Mouse (Mus musculus): ENCODE results near the gene Ahctf1. TPM values are rescaled to one million over a fixed set of nuclear protein-coding genes. Genes with fewer than 3 reads are reported as not detected.
"Not testable (repeated sequence)": the region's sequence is repeated elsewhere in the genome, so short reads cannot be mapped to it uniquely, and the experiment has no call there.

The Ahctf1 gene
- polyA plus RNA-seq, 1 experiment: 11.9 TPM

DNA sequence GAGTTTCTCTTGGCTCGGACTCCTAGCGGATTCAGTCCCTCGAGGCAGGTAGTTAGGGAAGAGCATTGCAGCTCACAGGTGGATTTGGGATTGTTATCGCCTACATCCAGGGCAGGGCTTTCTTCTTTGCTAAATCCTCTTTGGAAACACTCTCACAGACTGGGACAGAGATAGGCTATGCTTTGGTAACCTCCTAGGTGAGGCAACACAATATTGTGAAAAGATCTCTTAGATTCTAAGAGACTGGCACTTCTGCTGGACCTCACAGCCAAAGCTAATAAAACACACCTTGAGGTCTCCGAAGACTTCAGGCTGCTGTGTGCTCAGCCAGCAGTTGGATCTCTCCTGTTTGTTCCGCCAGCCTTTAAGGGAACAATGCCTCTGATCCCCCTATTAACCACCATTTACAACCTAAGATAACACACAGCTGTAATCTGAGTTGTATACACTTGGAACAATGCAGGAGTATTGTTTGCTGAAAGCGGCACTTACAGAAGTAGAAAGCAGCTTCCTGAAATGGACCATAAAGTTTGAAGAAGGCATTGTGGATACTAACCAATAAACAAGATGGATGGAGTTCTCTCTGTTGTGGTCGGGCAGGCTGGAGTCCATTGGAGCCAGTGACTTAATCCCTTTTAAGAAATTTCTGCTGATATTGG, 80.5 kb downstream of the Ahctf1 start:
- TF ChIP-seq FOSL1 (IDR thresholded peaks at IDR 0.05; ENCODE audit: insufficient read depth, low read length, poor library complexity, severe bottlenecking): no peak
- no peak for TF ChIP-seq MAX (IDR thresholded peaks at IDR 0.05)
- TF ChIP-seq MYOD1 (IDR thresholded peaks at IDR 0.05; ENCODE audit: control insufficient read depth, insufficient read length, low read depth): no peak
- TF ChIP-seq USF1 (IDR thresholded peaks at IDR 0.05; ENCODE audit: low read depth): no peak
- TF ChIP-seq CTCF (IDR thresholded peaks at IDR 0.05; ENCODE audit: control insufficient read depth, insufficient read depth, insufficient read length): no peak
- no peak for TF ChIP-seq CEBPB (IDR thresholded peaks at IDR 0.05; ENCODE audit: low read depth)
- TF ChIP-seq MYOG (IDR thresholded peaks at IDR 0.05; ENCODE audit: control insufficient read depth, extremely low read depth, insufficient read length): no peak
- Histone ChIP-seq H3ac (ENCODE audit: control insufficient read depth, insufficient read length, low read depth) (no peak overlapping the region), H3K79me3 (ENCODE audit: low read depth) (no peaks in the 10 kb centered on the region), H3K4me3 (ENCODE audit: insufficient read depth, poor library complexity, severe bottlenecking) (no peak overlapping the region), H3K79me2 (ENCODE audit: control insufficient read depth, insufficient read depth) (no peaks in the 10 kb centered on the region), H3K36me3 (ENCODE audit: control insufficient read depth, insufficient read depth) (no peaks in the 10 kb centered on the region), H3K27me3 (ENCODE audit: control insufficient read depth, insufficient read depth, insufficient read length) (peaks cover 14% of the 10 kb centered on the region)

DNA sequence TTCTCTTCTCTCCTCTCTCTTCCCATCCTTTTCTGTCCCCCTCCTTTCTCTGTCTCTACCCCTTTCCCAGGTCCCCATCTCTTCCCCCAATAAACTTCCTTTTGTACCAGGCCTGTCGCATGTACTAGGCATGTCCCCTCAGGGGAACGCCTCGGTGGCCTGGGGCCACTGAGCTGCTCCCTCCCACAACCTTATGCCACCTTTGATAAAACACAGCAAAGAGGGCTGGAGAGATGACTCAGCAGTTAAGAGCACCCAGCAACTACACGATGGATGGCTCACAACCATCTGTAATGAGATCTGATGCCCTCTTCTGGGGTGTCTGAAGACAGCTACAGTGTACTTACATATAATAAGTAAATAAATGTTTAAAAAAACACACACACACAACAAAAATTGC, 87.7 kb downstream of the Ahctf1 start:
- no peak overlapping the region for H3ac ChIP-seq (ENCODE audit: control insufficient read depth, insufficient read length, low read depth)
- H3K4me3 ChIP-seq (ENCODE audit: insufficient read depth, poor library complexity, severe bottlenecking): no peak overlapping the region
- no peaks in the 10 kb centered on the region for H3K27me3 ChIP-seq (ENCODE audit: control insufficient read depth, insufficient read depth, insufficient read length)
- no peaks in the 10 kb centered on the region for H3K79me3 ChIP-seq (ENCODE audit: low read depth)
- H3K79me2 ChIP-seq (ENCODE audit: control insufficient read depth, insufficient read depth): no peaks in the 10 kb centered on the region
- TF ChIP-seq MAX (IDR thresholded peaks at IDR 0.05) (no peak), CTCF (IDR thresholded peaks at IDR 0.05; ENCODE audit: control insufficient read depth, insufficient read depth, insufficient read length) (no peak), MYOG (IDR thresholded peaks at IDR 0.05; ENCODE audit: control insufficient read depth, extremely low read depth, insufficient read length) (no peak), USF1 (IDR thresholded peaks at IDR 0.05; ENCODE audit: low read depth) (no peak), FOSL1 (IDR thresholded peaks at IDR 0.05; ENCODE audit: insufficient read depth, low read length, poor library complexity, severe bottlenecking) (no peak), CEBPB (IDR thresholded peaks at IDR 0.05; ENCODE audit: low read depth) (no peak), MYOD1 (IDR thresholded peaks at IDR 0.05; ENCODE audit: control insufficient read depth, insufficient read length, low read depth) (no peak)
- H3K36me3 ChIP-seq (ENCODE audit: control insufficient read depth, insufficient read depth): no peaks in the 10 kb centered on the region

DNA sequence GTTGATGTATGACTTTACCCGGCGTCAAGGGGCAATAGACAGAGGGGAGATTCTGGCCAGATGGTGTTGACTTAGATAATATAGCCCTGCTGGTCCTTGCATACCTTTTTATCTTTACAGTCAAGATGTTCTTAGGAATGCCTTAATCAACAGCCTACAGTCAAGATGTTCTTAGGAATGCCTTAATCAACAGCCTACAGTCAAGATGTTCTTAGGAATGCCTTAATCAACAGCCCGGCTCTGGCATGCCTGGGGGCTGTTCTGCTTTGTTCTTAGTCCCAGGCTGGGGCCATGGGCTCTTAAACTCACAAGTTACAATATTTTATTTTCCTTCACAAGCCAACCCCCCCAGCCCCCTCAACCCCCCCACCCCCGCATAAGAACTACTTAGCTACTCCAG, 88.2 kb downstream of the Ahctf1 start:
- H3K36me3 ChIP-seq (ENCODE audit: control insufficient read depth, insufficient read depth); H3K27me3 ChIP-seq (ENCODE audit: control insufficient read depth, insufficient read depth, insufficient read length); H3K79me2 ChIP-seq (ENCODE audit: control insufficient read depth, insufficient read depth); H3K4me3 ChIP-seq (ENCODE audit: insufficient read depth, poor library complexity, severe bottlenecking); H3K79me3 ChIP-seq (ENCODE audit: low read depth); H3ac ChIP-seq (ENCODE audit: control insufficient read depth, insufficient read length, low read depth): not testable (repeated sequence)

DNA sequence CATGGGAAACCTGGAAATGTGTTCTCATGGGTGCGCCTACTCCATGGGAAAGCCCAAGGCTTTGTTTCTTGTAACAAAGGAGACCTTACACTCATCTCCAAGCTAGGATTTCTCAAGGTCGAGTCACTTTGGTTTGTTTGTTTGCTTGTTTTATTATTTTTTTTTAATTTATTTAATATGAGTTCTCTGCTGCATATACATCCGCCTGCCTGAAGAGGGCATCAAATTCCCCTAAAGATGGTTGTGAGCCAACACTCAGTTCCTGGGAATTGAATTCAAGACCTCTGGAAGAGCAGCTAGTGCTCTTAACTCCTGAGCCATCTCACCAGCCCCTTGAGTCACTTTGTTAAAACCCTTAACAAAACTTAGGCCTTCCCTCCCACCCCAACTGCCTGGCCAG, 90.1 kb downstream of the Ahctf1 start:
- no peak for TF ChIP-seq MYOG (IDR thresholded peaks at IDR 0.05; ENCODE audit: control insufficient read depth, extremely low read depth, insufficient read length)
- no peak for TF ChIP-seq USF1 (IDR thresholded peaks at IDR 0.05; ENCODE audit: low read depth)
- no peak for TF ChIP-seq FOSL1 (IDR thresholded peaks at IDR 0.05; ENCODE audit: insufficient read depth, low read length, poor library complexity, severe bottlenecking)
- no peak for TF ChIP-seq MYOD1 (IDR thresholded peaks at IDR 0.05; ENCODE audit: control insufficient read depth, insufficient read length, low read depth)
- TF ChIP-seq CTCF (IDR thresholded peaks at IDR 0.05; ENCODE audit: control insufficient read depth, insufficient read depth, insufficient read length): no peak
- TF ChIP-seq MAX (IDR thresholded peaks at IDR 0.05): no peak
- no peak for TF ChIP-seq CEBPB (IDR thresholded peaks at IDR 0.05; ENCODE audit: low read depth)
- no peaks in the 10 kb centered on the region for H3K79me3 ChIP-seq (ENCODE audit: low read depth)
- H3K79me2 ChIP-seq (ENCODE audit: control insufficient read depth, insufficient read depth): no peaks in the 10 kb centered on the region
- H3ac ChIP-seq (ENCODE audit: control insufficient read depth, insufficient read length, low read depth): no peak overlapping the region
- H3K36me3 ChIP-seq (ENCODE audit: control insufficient read depth, insufficient read depth): no peaks in the 10 kb centered on the region
- peaks cover under 1% of the 10 kb centered on the region for H3K27me3 ChIP-seq (ENCODE audit: control insufficient read depth, insufficient read depth, insufficient read length)
- H3K4me3 ChIP-seq (ENCODE audit: insufficient read depth, poor library complexity, severe bottlenecking): no peak overlapping the region

DNA sequence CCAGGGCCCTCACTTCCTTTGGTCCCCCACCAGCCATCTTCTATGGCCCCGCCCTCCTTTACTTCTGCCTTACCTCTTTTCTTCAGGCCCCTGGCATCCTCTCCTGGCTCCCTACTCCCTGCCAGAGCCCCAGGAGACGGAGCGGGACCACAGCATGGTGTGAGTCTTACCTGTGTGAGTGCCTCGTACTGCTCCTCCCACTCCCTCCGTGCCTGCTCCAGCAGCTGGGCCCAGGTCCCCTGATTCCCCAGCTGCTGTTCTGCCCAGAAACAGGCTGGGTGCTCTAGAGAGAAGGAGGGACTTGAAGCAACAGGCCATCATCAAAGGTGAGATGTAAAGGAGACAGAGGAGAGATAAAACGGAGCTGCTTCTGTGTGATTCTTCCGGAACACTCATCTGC, 90.8 kb downstream of the Ahctf1 start:
- Histone ChIP-seq H3K27me3 (ENCODE audit: control insufficient read depth, insufficient read depth, insufficient read length) (peaks cover 3% of the 10 kb centered on the region), H3ac (ENCODE audit: control insufficient read depth, insufficient read length, low read depth) (no peak overlapping the region), H3K4me3 (ENCODE audit: insufficient read depth, poor library complexity, severe bottlenecking) (no peak overlapping the region), H3K79me3 (ENCODE audit: low read depth) (no peaks in the 10 kb centered on the region), H3K79me2 (ENCODE audit: control insufficient read depth, insufficient read depth) (no peaks in the 10 kb centered on the region), H3K36me3 (ENCODE audit: control insufficient read depth, insufficient read depth) (no peaks in the 10 kb centered on the region)
- TF ChIP-seq FOSL1 (IDR thresholded peaks at IDR 0.05; ENCODE audit: insufficient read depth, low read length, poor library complexity, severe bottlenecking) (no peak), MYOD1 (IDR thresholded peaks at IDR 0.05; ENCODE audit: control insufficient read depth, insufficient read length, low read depth) (no peak), USF1 (IDR thresholded peaks at IDR 0.05; ENCODE audit: low read depth) (no peak), MYOG (IDR thresholded peaks at IDR 0.05; ENCODE audit: control insufficient read depth, extremely low read depth, insufficient read length) (no peak), MAX (IDR thresholded peaks at IDR 0.05) (no peak), CEBPB (IDR thresholded peaks at IDR 0.05; ENCODE audit: low read depth) (no peak), CTCF (IDR thresholded peaks at IDR 0.05; ENCODE audit: control insufficient read depth, insufficient read depth, insufficient read length) (no peak)

DNA sequence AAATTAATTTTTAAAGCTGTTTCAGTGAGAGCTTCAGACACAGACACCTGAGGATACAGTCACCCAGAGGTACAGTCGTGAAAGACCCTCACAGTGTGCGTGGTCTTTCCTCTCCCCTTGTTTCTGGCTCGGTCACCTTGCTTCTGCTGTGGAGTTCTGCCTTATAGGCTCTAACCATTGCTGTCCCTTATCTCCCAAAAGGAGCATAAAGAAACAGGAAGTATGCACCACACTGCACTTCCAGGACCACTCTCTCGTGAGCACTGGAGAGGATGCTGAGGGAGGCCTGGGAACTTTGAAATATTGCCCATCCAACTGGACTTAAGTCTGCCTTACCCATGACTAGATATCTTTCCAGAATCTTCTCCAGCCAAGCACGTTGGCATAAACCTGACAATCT, 92.7 kb downstream of the Ahctf1 start:
- Histone ChIP-seq H3ac (ENCODE audit: control insufficient read depth, insufficient read length, low read depth) (no peak overlapping the region), H3K79me2 (ENCODE audit: control insufficient read depth, insufficient read depth) (no peaks in the 10 kb centered on the region), H3K79me3 (ENCODE audit: low read depth) (no peaks in the 10 kb centered on the region), H3K27me3 (ENCODE audit: control insufficient read depth, insufficient read depth, insufficient read length) (peaks cover 3% of the 10 kb centered on the region), H3K4me3 (ENCODE audit: insufficient read depth, poor library complexity, severe bottlenecking) (no peak overlapping the region), H3K36me3 (ENCODE audit: control insufficient read depth, insufficient read depth) (no peaks in the 10 kb centered on the region)
- no peak for TF ChIP-seq CEBPB (IDR thresholded peaks at IDR 0.05; ENCODE audit: low read depth)
- no peak for TF ChIP-seq MAX (IDR thresholded peaks at IDR 0.05)
